Mouse (Mus musculus): ENCODE results near the gene Mavs. TPM values are rescaled to one million over a fixed set of nuclear protein-coding genes. Genes with fewer than 3 reads are reported as not detected.

Gene Mavs
- polyA plus RNA-seq, 1 experiment, result 8.4 TPM

GRCm38 (mm10) chr2:131286276-131286675 is 52.4 kb downstream of the Mavs start:
- no peaks in the 10 kb centered on the region for H3K4me1 ChIP-seq (ENCODE audit: control insufficient read depth, insufficient read depth, low read length)
- 84% methylated on average over 1 of the region's 1 CpGs for WGBS
- no peak overlapping the region for H3K4me3 ChIP-seq (replicated peaks; ENCODE audit: control insufficient read depth, low read depth, low read length)
- TF ChIP-seq POLR2A (IDR thresholded peaks at IDR 0.05; ENCODE audit: borderline replicate concordance, control insufficient read depth, low read depth, low read length), result no peak
- no peak for TF ChIP-seq CTCF (IDR thresholded peaks at IDR 0.05; ENCODE audit: control insufficient read depth, insufficient read depth, low read length)
- H3K27ac ChIP-seq (ENCODE audit: control insufficient read depth, insufficient read depth, low read depth, low read length, poor library complexity), result no peak overlapping the region

GRCm38 (mm10) chr2:131290669-131291068 is 56.8 kb downstream of the Mavs start:
- H3K4me1 ChIP-seq (ENCODE audit: control insufficient read depth, insufficient read depth, low read length), result no peaks in the 10 kb centered on the region
- TF ChIP-seq POLR2A (IDR thresholded peaks at IDR 0.05; ENCODE audit: borderline replicate concordance, control insufficient read depth, low read depth, low read length) (no peak), CTCF (IDR thresholded peaks at IDR 0.05; ENCODE audit: control insufficient read depth, insufficient read depth, low read length) (no peak)
- H3K27ac ChIP-seq (ENCODE audit: control insufficient read depth, insufficient read depth, low read depth, low read length, poor library complexity), result no peak overlapping the region
- no peak overlapping the region for H3K4me3 ChIP-seq (replicated peaks; ENCODE audit: control insufficient read depth, low read depth, low read length)

- Histone ChIP-seq H3K27ac (ENCODE audit: control insufficient read depth, insufficient read depth, low read depth, low read length, poor library complexity) (no peak overlapping the region), H3K4me3 (replicated peaks; ENCODE audit: control insufficient read depth, low read depth, low read length) (no peak overlapping the region), H3K4me1 (ENCODE audit: control insufficient read depth, insufficient read depth, low read length) (no peaks in the 10 kb centered on the region)
- no peak for TF ChIP-seq POLR2A (IDR thresholded peaks at IDR 0.05; ENCODE audit: borderline replicate concordance, control insufficient read depth, low read depth, low read length)
- TF ChIP-seq CTCF (IDR thresholded peaks at IDR 0.05; ENCODE audit: control insufficient read depth, insufficient read depth, low read length), result no peak
- 97% methylated on average over 2 of the region's 2 CpGs for WGBS
Observed at GRCm38 (mm10) chr2:131296746-131297261, 62.9 kb downstream of the Mavs start.

Other genes with a start within 250 kb of the Mavs start
- 2.7 and 5.5 TPM in 2 replicates for gene Gfra4, start 191.0 kb upstream of the Mavs start, polyA plus RNA-seq (2011; ENCODE audit: insufficient read depth, insufficient read length, low replicate concordance, missing spikeins)
- gene Adam33, start 170.2 kb upstream of the Mavs start, polyA plus RNA-seq (2011; ENCODE audit: insufficient read depth, insufficient read length, low replicate concordance, missing spikeins), result 34.9 and 47.9 TPM in 2 replicates
- gene Siglec1, start 147.3 kb upstream of the Mavs start, polyA plus RNA-seq (2011; ENCODE audit: insufficient read depth, insufficient read length, low replicate concordance, missing spikeins), result 3.3 and 6.2 TPM in 2 replicates
- gene Hspa12b, start 106.8 kb upstream of the Mavs start, polyA plus RNA-seq (2011; ENCODE audit: insufficient read depth, insufficient read length, low replicate concordance, missing spikeins), result 2.6 and 4.4 TPM in 2 replicates
- not detected in 2 replicates for gene Gm11037, start 100.6 kb upstream of the Mavs start, polyA plus RNA-seq (2011; ENCODE audit: insufficient read depth, insufficient read length, low replicate concordance, missing spikeins)
- 46.9 and 57.6 TPM in 2 replicates for gene 1700037H04Rik, start 74.0 kb upstream of the Mavs start, polyA plus RNA-seq (2011; ENCODE audit: insufficient read depth, insufficient read length, low replicate concordance, missing spikeins)
- gene Cenpb, start 54.0 kb upstream of the Mavs start, polyA plus RNA-seq (2011; ENCODE audit: insufficient read depth, insufficient read length, low replicate concordance, missing spikeins), result 22.6 and 28.5 TPM in 2 replicates
- 179 and 183 TPM in 2 replicates for gene Cdc25b, start 47.1 kb upstream of the Mavs start, polyA plus RNA-seq (2011; ENCODE audit: insufficient read depth, insufficient read length, low replicate concordance, missing spikeins)
- 9.8 and 12.5 TPM in 2 replicates for gene Spef1, start 46.8 kb upstream of the Mavs start, polyA plus RNA-seq (2011; ENCODE audit: insufficient read depth, insufficient read length, low replicate concordance, missing spikeins)
- gene Ap5s1, start 27.0 kb upstream of the Mavs start, polyA plus RNA-seq (2011; ENCODE audit: insufficient read depth, insufficient read length, low replicate concordance, missing spikeins), result 12.1 and 14.5 TPM in 2 replicates
- 31.4 and 44.4 TPM in 2 replicates for gene Pank2, start 28.4 kb downstream of the Mavs start, polyA plus RNA-seq (2011; ENCODE audit: insufficient read depth, insufficient read length, low replicate concordance, missing spikeins)
- 0.56 and 2.0 TPM in 2 replicates for gene Rnf24, start 118.8 kb downstream of the Mavs start, polyA plus RNA-seq (2011; ENCODE audit: insufficient read depth, insufficient read length, low replicate concordance, missing spikeins)

All from bone marrow, adult 2 months (tissue).